Mouse (Mus musculus): ENCODE data around the gene Stk35.
A peak's percentile ranks its signal among the peaks of the same experiment; 100 is the strongest.
"Not testable (repeated sequence)": the region's sequence is repeated elsewhere in the genome, so short reads cannot be mapped to it uniquely, and the experiment has no call there.

The Stk35 gene

GRCm38 (mm10) chr2:129836921-129837320, 36.6 kb downstream of the Stk35 start:
- no peak for DNase-seq

GRCm38 (mm10) chr2:129838321-129838720, 38.0 kb downstream of the Stk35 start:
- DNase-seq: no peak

GRCm38 (mm10) chr2:129845826-129846225, 45.5 kb downstream of the Stk35 start:
- peak; percentile 37 for DNase-seq

GRCm38 (mm10) chr2:129846501-129846900, 46.2 kb downstream of the Stk35 start:
- DNase-seq: no peak

- DNase-seq: not testable (repeated sequence)
These were observed 48.8 kb downstream of the Stk35 start for GRCm38 (mm10) chr2:129849078-129849477.

- DNase-seq: no peak
These were observed 51.2 kb downstream of the Stk35 start for GRCm38 (mm10) chr2:129851512-129851911.

GRCm38 (mm10) chr2:129863256-129863655, 62.9 kb downstream of the Stk35 start:
- DNase-seq: no peak

- DNase-seq: no peak
These were observed 64.6 kb downstream of the Stk35 start for GRCm38 (mm10) chr2:129864958-129865357.

GRCm38 (mm10) chr2:129869151-129869550, 68.8 kb downstream of the Stk35 start:
- no peak for DNase-seq

GRCm38 (mm10) chr2:129871246-129871645, 70.9 kb downstream of the Stk35 start:
- DNase-seq: no peak

GRCm38 (mm10) chr2:129872071-129872470, 71.8 kb downstream of the Stk35 start:
- DNase-seq: no peak

- peak; percentile 84 for DNase-seq
These were observed 73.2 kb downstream of the Stk35 start for GRCm38 (mm10) chr2:129873489-129873888.

GRCm38 (mm10) chr2:129874084-129874483, 73.8 kb downstream of the Stk35 start:
- DNase-seq: no peak

GRCm38 (mm10) chr2:129874509-129875095, 74.3 kb downstream of the Stk35 start:
- no peak for DNase-seq

- no peak for DNase-seq
These were observed 76.6 kb downstream of the Stk35 start for GRCm38 (mm10) chr2:129876935-129877334.

GRCm38 (mm10) chr2:129879817-129880216, 79.5 kb downstream of the Stk35 start:
- DNase-seq: peak; percentile 47

- no peak for DNase-seq
These were observed 79.9 kb downstream of the Stk35 start for GRCm38 (mm10) chr2:129880226-129880625.

GRCm38 (mm10) chr2:129881886-129882285, 81.6 kb downstream of the Stk35 start:
- no peak for DNase-seq

All from kidney, adult 18-20 months (tissue).